Mouse (Mus musculus) embryonic facial prominence, embryonic 10.5 days (tissue): Measurements from ENCODE around the gene Pik3r1. TPM values are rescaled to one million over a fixed set of nuclear protein-coding genes. Genes with fewer than 3 reads are reported as not detected.

Source experiments
- DNase-seq: peaks from one replicate; pipeline ENCODE4 v3.0.0-alpha.2; 2017; ENCODE audit warnings: low spot score
- H3K27ac ChIP-seq: fragments of 300-500 bp; sonication (generic); replicated peaks from 2 replicates; pipeline ENCODE4 v1.5.1; 2016; ENCODE audit warnings: mild to moderate bottlenecking
- H3K27me3 ChIP-seq: fragments of 300-500 bp; sonication (generic); replicated peaks from 2 replicates; pipeline ENCODE4 v1.6.1; 2016; ENCODE audit warnings: low read depth, mild to moderate bottlenecking; ENCODE audit not compliant: poor library complexity, severe bottlenecking
- H3K36me3 ChIP-seq: fragments of 300-500 bp; sonication (generic); replicated peaks from 2 replicates; pipeline ENCODE4 v1.6.1; 2016; ENCODE audit warnings: mild to moderate bottlenecking, moderate library complexity
- H3K4me1 ChIP-seq: fragments of 300-500 bp; sonication (generic); 2 replicates; pipeline ENCODE4 v1.6.1; 2016
- H3K4me3 ChIP-seq: fragments of 300-500 bp; sonication (generic); 2 replicates; pipeline ENCODE4 v1.5.1; 2016; ENCODE audit warnings: mild to moderate bottlenecking, moderate library complexity
- H3K9me3 ChIP-seq: fragments of 300-500 bp; sonication (generic); 2 replicates; pipeline ENCODE4 v1.6.1; 2016; ENCODE audit warnings: mild to moderate bottlenecking
- WGBS: fragments of 180-500 bp; shearing (Covaris S2); methylation state at CpG from one replicate; pipeline ENCODE4 v1.1.7; 2016; 5-methylcytosine and 5-hydroxymethylcytosine counted together
- polyA plus RNA-seq: library from polyadenylated mRNA; unstranded; fragments of >200 nt; fragmentation: Nextera tagmentation; extraction: Ambion mirVana; gene quantifications from 2 replicates; pipeline ENCODE4 v1.2.1, GENCODE M21; 2016

Pik3r1 gene
- polyA plus RNA-seq, result 14.7 and 18.9 TPM in 2 replicates

- Histone ChIP-seq H3K4me3 (peak within 1 kb of the TSS; percentile 89), H3K27ac (peak within 1 kb of the TSS; percentile 91), H3K27me3 (no peaks in the 10 kb centered on the region), H3K9me3 (no peaks in the 10 kb centered on the region), H3K36me3 (no peaks in the 10 kb centered on the region; the same call in 1 of the 2 replicates), H3K4me1 (peaks cover 40% of the 10 kb centered on the region)
- WGBS, result under 1% methylated on average over 76 of the region's 76 CpGs
- peak; percentile 100 for DNase-seq
These were observed at the start of gene Pik3r1 for GRCm38 (mm10) chr13:101767809-101768629. Pik3r1 (minus strand) TSS chr13:101768217.

GRCm38 (mm10) chr13:101813267-101813900 is 45.4 kb upstream of the Pik3r1 start:
- Histone ChIP-seq H3K4me3 (peak overlapping the region; percentile 11; the same call in 1 of the 2 replicates), H3K4me1 (peaks cover 21% of the 10 kb centered on the region), H3K36me3 (no peaks in the 10 kb centered on the region), H3K27ac (peak overlapping the region; percentile 19), H3K27me3 (0 out of 2 replicates have a peak, but pooled peaks cover 4% of the 10 kb centered on the region), H3K9me3 (no peaks in the 10 kb centered on the region)
- peak; percentile 71 for DNase-seq
- WGBS, result 27% methylated on average over 10 of the region's 10 CpGs

- no peaks in the 10 kb centered on the region for H3K9me3 ChIP-seq
- H3K4me3 ChIP-seq, result no peak overlapping the region
- 0 out of 2 replicates have a peak overlapping the region, but pooled peaks have one; percentile 57 for H3K27ac ChIP-seq
- no peak for DNase-seq
- peaks cover 21% of the 10 kb centered on the region for H3K4me1 ChIP-seq
- 0 out of 2 replicates have a peak, but pooled peaks cover 4% of the 10 kb centered on the region for H3K27me3 ChIP-seq
- WGBS, result 77% methylated on average over 5 of the region's 5 CpGs
- no peaks in the 10 kb centered on the region for H3K36me3 ChIP-seq
These were observed 44.3 kb upstream of the Pik3r1 start for GRCm38 (mm10) chr13:101812341-101812740.

- peaks cover 21% of the 10 kb centered on the region for H3K4me1 ChIP-seq
- no peaks in the 10 kb centered on the region for H3K9me3 ChIP-seq
- DNase-seq, result no peak
- 0 out of 2 replicates have a peak overlapping the region, but pooled peaks have one; percentile 57 for H3K27ac ChIP-seq
- 0 out of 2 replicates have a peak, but pooled peaks cover 4% of the 10 kb centered on the region for H3K27me3 ChIP-seq
- no peaks in the 10 kb centered on the region for H3K36me3 ChIP-seq
- no peak overlapping the region for H3K4me3 ChIP-seq
- 61% methylated on average over 9 of the region's 9 CpGs for WGBS
These were observed 43.9 kb upstream of the Pik3r1 start for GRCm38 (mm10) chr13:101811882-101812281.

GRCm38 (mm10) chr13:101810667-101811066 is 42.6 kb upstream of the Pik3r1 start:
- 81% methylated on average over 7 of the region's 7 CpGs for WGBS
- DNase-seq, result no peak

GRCm38 (mm10) chr13:101809796-101810195 is 41.8 kb upstream of the Pik3r1 start:
- 88% methylated on average over 3 of the region's 3 CpGs for WGBS
- no peaks in the 10 kb centered on the region for H3K9me3 ChIP-seq
- DNase-seq, result no peak
- peaks cover 21% of the 10 kb centered on the region for H3K4me1 ChIP-seq
- H3K4me3 ChIP-seq, result no peak overlapping the region
- H3K36me3 ChIP-seq, result no peaks in the 10 kb centered on the region
- 0 out of 2 replicates have a peak, but pooled peaks cover 4% of the 10 kb centered on the region for H3K27me3 ChIP-seq
- no peak overlapping the region for H3K27ac ChIP-seq

More at GRCm38 (mm10) chr13:101810667-101811066, 42.6 kb upstream of the Pik3r1 start:
- no peak overlapping the region for H3K4me3 ChIP-seq
- H3K27me3 ChIP-seq, result 0 out of 2 replicates have a peak, but pooled peaks cover 4% of the 10 kb centered on the region
- no peaks in the 10 kb centered on the region for H3K9me3 ChIP-seq
- H3K36me3 ChIP-seq, result no peaks in the 10 kb centered on the region
- peaks cover 21% of the 10 kb centered on the region for H3K4me1 ChIP-seq
- no peak overlapping the region for H3K27ac ChIP-seq

GRCm38 (mm10) chr13:101805559-101806091 is 37.6 kb upstream of the Pik3r1 start:
- H3K27me3 ChIP-seq, result peaks cover 22% of the 10 kb centered on the region
- no peaks in the 10 kb centered on the region for H3K9me3 ChIP-seq
- H3K4me1 ChIP-seq, result peaks cover 13% of the 10 kb centered on the region
- no peaks in the 10 kb centered on the region for H3K36me3 ChIP-seq
- no peak overlapping the region for H3K27ac ChIP-seq
- WGBS, result 74% methylated on average over 3 of the region's 3 CpGs
- H3K4me3 ChIP-seq, result no peak overlapping the region
- DNase-seq, result no peak

- Histone ChIP-seq H3K4me1 (peaks cover 19% of the 10 kb centered on the region), H3K36me3 (no peaks in the 10 kb centered on the region), H3K4me3 (peak overlapping the region; percentile 62), H3K27ac (peak overlapping the region; percentile 89), H3K9me3 (no peaks in the 10 kb centered on the region), H3K27me3 (peaks cover 38% of the 10 kb centered on the region)
- 4% methylated on average over 41 of the region's 41 CpGs for WGBS
- peak; percentile 83 for DNase-seq
These were observed 33.6 kb upstream of the Pik3r1 start for GRCm38 (mm10) chr13:101801372-101802186.

GRCm38 (mm10) chr13:101800833-101801371 is 32.9 kb upstream of the Pik3r1 start:
- DNase-seq, result no peak
- no peaks in the 10 kb centered on the region for H3K9me3 ChIP-seq
- H3K27me3 ChIP-seq, result peaks cover 38% of the 10 kb centered on the region
- peak overlapping the region; percentile 89 for H3K27ac ChIP-seq
- peak overlapping the region; percentile 62 for H3K4me3 ChIP-seq
- H3K4me1 ChIP-seq, result peaks cover 19% of the 10 kb centered on the region
- no peaks in the 10 kb centered on the region for H3K36me3 ChIP-seq
- WGBS, result 24% methylated on average over 10 of the region's 10 CpGs

- Histone ChIP-seq H3K27me3 (peaks cover 38% of the 10 kb centered on the region), H3K27ac (no peak overlapping the region), H3K36me3 (no peaks in the 10 kb centered on the region), H3K4me1 (peaks cover 19% of the 10 kb centered on the region), H3K4me3 (no peak overlapping the region), H3K9me3 (no peaks in the 10 kb centered on the region)
- DNase-seq, result no peak
- WGBS, result 81% methylated on average over 13 of the region's 13 CpGs
These were observed 32.1 kb upstream of the Pik3r1 start for GRCm38 (mm10) chr13:101800021-101800596.

GRCm38 (mm10) chr13:101799318-101799717 is 31.3 kb upstream of the Pik3r1 start:
- WGBS, result 93% methylated on average over 2 of the region's 2 CpGs
- H3K4me3 ChIP-seq, result no peak overlapping the region
- H3K27me3 ChIP-seq, result peaks cover 38% of the 10 kb centered on the region
- no peaks in the 10 kb centered on the region for H3K36me3 ChIP-seq
- DNase-seq, result no peak
- H3K4me1 ChIP-seq, result peaks cover 19% of the 10 kb centered on the region
- H3K9me3 ChIP-seq, result no peaks in the 10 kb centered on the region
- no peak overlapping the region for H3K27ac ChIP-seq
